Mouse (Mus musculus) liver, adult 2 months (tissue): ENCODE measurements around the gene Dcn. TPM values are rescaled to one million over a fixed set of nuclear protein-coding genes. Genes with fewer than 3 reads are reported as not detected.
A peak's percentile ranks its signal among the peaks of the same experiment; 100 is the strongest.

ENCODE experiments used
- DNase-seq: peaks from one replicate; pipeline ENCODE4 v3.0.0-alpha.2; 2011; ENCODE audit warnings: low read depth, low spot score; ENCODE audit errors: extremely low read depth
- H3K27ac ChIP-seq: fragments of 200-500 bp; replicated peaks from 2 replicates; pipeline ENCODE4 v1.5.1; 2012; ENCODE audit warnings: low read depth, mild to moderate bottlenecking, control low read depth, inconsistent platforms, low read length; ENCODE audit not compliant: insufficient read depth
- H3K27me3 ChIP-seq: fragments of 200-500 bp; 2 replicates; pipeline ENCODE4 v1.6.1; 2012; ENCODE audit warnings: mild to moderate bottlenecking, moderate library complexity, low read length, inconsistent platforms; ENCODE audit not compliant: control insufficient read depth, insufficient read depth
- H3K36me3 ChIP-seq: fragments of 200-500 bp; 2 replicates; pipeline ENCODE4 v1.6.1; 2012; ENCODE audit warnings: low read length, inconsistent platforms; ENCODE audit not compliant: control insufficient read depth, insufficient read depth
- H3K4me1 ChIP-seq: fragments of 200-500 bp; 2 replicates; pipeline ENCODE4 v1.6.1; 2011; ENCODE audit warnings: low read length; ENCODE audit not compliant: control insufficient read depth, insufficient read depth
- H3K4me3 ChIP-seq: fragments of 200-500 bp; 2 replicates; pipeline ENCODE4 v1.5.1; 2011; ENCODE audit warnings: low read depth, mild to moderate bottlenecking, control low read depth, low read length, moderate library complexity; ENCODE audit not compliant: insufficient read depth
- H3K79me2 ChIP-seq: fragments of 200-500 bp; 2 replicates; pipeline ENCODE4 v1.6.1; 2012; ENCODE audit warnings: inconsistent platforms, mild to moderate bottlenecking, low read length, moderate library complexity; ENCODE audit not compliant: control insufficient read depth, insufficient read depth
- H3K9ac ChIP-seq: fragments of 200-500 bp; 2 replicates; pipeline ENCODE4 v1.6.1; 2012; ENCODE audit warnings: low read depth, mild to moderate bottlenecking, control low read depth, inconsistent platforms, low read length
- CTCF ChIP-seq: fragments of 200-500 bp; IDR thresholded peaks from 2 replicates; pipeline ENCODE4 v1.5.1; 2011; ENCODE audit warnings: low read depth, low read length, control low read depth
- POLR2A ChIP-seq: fragments of 200-500 bp; IDR thresholded peaks from 2 replicates; pipeline ENCODE4 v1.6.1; 2011; ENCODE audit warnings: low read length, control low read depth; ENCODE audit not compliant: insufficient read depth; ENCODE audit errors: extremely low read depth
- WGBS: fragments of 180-500 bp; shearing (Covaris S2); methylation state at CpG from one replicate; pipeline ENCODE4 v1.1.7; 2018; 5-methylcytosine and 5-hydroxymethylcytosine counted together
- polyA plus RNA-seq: library from polyadenylated mRNA; depleted of rRNA; stranded (reverse); fragments of >200 nt; gene quantifications from 2 replicates; pipeline ENCODE4 v1.2.3, GENCODE M21; 2012
- total RNA-seq: library from RNA; depleted of rRNA; stranded (reverse); fragments of >200 nt; gene quantifications from 2 replicates; pipeline ENCODE4 v1.2.3, GENCODE M21; 2014

The Dcn gene
- total and polyA plus RNA-seq, 2 experiments = 90.9 to 182 TPM

- Histone ChIP-seq H3K4me3 (no peak overlapping the region), H3K36me3 (no peaks in the 10 kb centered on the region), H3K4me1 (no peaks in the 10 kb centered on the region), H3K79me2 (no peaks in the 10 kb centered on the region), H3K9ac (no peak overlapping the region), H3K27ac (no peak overlapping the region), H3K27me3 (no peaks in the 10 kb centered on the region)
- 75% methylated on average over 2 of the region's 2 CpGs for WGBS
- peak; percentile 8 for DNase-seq
- TF ChIP-seq CTCF = no peak
- TF ChIP-seq POLR2A = no peak
These were observed 4.6 kb downstream of the Dcn start for GRCm38 (mm10) chr10:97484049-97484448.

DNA sequence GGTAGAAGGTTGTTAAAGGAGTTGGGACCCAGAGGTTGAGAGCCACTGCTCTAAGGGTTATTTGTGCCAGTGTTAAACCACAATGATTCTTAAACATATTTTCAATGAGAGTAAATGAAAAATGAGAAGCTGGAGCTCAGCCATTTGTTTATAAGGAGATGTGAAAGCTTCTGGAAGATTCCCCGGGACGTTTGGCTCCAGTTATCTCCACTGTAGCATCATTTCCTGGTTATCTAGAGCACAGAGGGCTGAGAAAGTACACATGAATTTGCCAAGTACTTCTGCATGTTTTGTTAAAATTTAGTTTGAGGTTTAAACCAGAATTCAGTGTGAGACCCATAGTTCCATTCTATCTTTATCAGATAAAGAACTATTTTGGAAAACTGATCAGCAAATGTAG lies 5.7 kb downstream of the Dcn start:
- Histone ChIP-seq H3K27me3 (no peaks in the 10 kb centered on the region), H3K79me2 (no peaks in the 10 kb centered on the region), H3K27ac (no peak overlapping the region), H3K4me1 (no peaks in the 10 kb centered on the region), H3K4me3 (no peak overlapping the region), H3K36me3 (no peaks in the 10 kb centered on the region), H3K9ac (no peak overlapping the region)
- TF ChIP-seq CTCF (no peak), POLR2A (no peak)
- DNase-seq = peak; percentile 26
- 60% methylated on average over 2 of the region's 2 CpGs for WGBS

DNA sequence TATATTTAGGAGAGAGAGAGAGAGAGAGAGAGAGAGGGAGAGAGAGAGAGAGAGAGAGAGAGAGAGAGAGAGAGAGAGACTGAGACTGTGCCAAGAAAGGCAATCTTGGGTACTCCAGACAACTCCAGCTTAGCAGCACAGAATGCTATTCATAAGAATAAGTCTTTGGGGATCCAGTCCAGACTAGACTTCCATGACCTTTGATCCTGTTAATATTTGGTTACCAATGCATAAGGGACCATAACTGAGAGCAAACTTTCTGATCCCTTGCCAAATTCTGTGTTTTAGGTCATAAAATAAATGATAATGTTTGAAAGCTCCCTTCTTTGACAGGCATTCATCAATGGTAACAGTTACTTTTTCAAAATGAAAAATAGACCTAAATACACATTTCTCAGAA lies 6.7 kb downstream of the Dcn start:
- Histone ChIP-seq H3K4me1 (no peaks in the 10 kb centered on the region), H3K27me3 (no peaks in the 10 kb centered on the region), H3K27ac (no peak overlapping the region), H3K4me3 (no peak overlapping the region), H3K36me3 (no peaks in the 10 kb centered on the region), H3K79me2 (no peaks in the 10 kb centered on the region), H3K9ac (no peak overlapping the region)
- DNase-seq = no peak
- TF ChIP-seq CTCF = no peak
- no peak for TF ChIP-seq POLR2A

GRCm38 (mm10) chr10:97487269-97487989 lies 8.0 kb downstream of the Dcn start:
- WGBS = 83% methylated on average over 6 of the region's 6 CpGs
- no peaks in the 10 kb centered on the region for H3K4me1 ChIP-seq
- no peak overlapping the region for H3K9ac ChIP-seq
- H3K36me3 ChIP-seq = no peaks in the 10 kb centered on the region
- H3K27me3 ChIP-seq = no peaks in the 10 kb centered on the region
- no peak overlapping the region for H3K27ac ChIP-seq
- H3K79me2 ChIP-seq = no peaks in the 10 kb centered on the region
- no peak for TF ChIP-seq CTCF
- TF ChIP-seq POLR2A = no peak
- H3K4me3 ChIP-seq = no peak overlapping the region
- no peak for DNase-seq

DNA sequence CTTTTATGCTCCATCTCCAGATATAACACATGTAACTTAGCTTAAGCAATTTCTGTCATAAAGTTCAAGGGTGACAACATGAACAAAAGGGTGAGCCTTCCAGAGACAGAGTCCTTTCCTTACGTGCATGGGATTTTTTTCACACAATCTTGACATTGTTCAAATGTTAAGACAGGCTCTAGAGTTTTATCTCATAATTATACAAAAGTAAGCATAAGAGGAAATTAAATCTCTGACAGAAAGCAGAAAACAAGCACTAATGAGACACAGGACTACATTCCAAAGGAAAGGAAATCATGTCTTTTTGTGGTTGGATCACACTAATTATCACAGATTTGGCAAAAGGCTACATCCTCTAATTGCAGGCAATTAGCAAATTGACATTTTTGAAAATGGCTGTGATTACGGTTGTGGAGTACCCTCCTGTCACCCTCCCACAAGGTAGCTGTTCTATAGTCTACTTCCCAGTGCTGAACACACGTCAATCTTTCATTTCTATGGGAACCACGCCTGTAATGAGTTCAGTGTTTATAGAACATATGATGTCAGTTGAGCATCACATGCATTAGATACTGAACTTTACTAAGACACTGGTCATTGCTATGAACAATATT lies 13.1 kb downstream of the Dcn start:
- WGBS = 83% methylated on average over 4 of the region's 4 CpGs

GRCm38 (mm10) chr10:97497646-97498045 lies 18.2 kb downstream of the Dcn start:
- Histone ChIP-seq H3K4me3 (no peak overlapping the region), H3K27ac (no peak overlapping the region), H3K4me1 (no peaks in the 10 kb centered on the region), H3K9ac (no peak overlapping the region), H3K79me2 (no peaks in the 10 kb centered on the region), H3K27me3 (no peaks in the 10 kb centered on the region), H3K36me3 (no peaks in the 10 kb centered on the region)
- no peak for DNase-seq
- no peak for TF ChIP-seq CTCF
- 54% methylated on average over 5 of the region's 5 CpGs for WGBS

More for the DNA sequence above, 13.1 kb downstream of the Dcn start:
- Histone ChIP-seq H3K27ac (no peak overlapping the region), H3K79me2 (no peaks in the 10 kb centered on the region), H3K9ac (no peak overlapping the region), H3K4me1 (no peaks in the 10 kb centered on the region), H3K27me3 (no peaks in the 10 kb centered on the region), H3K36me3 (no peaks in the 10 kb centered on the region), H3K4me3 (no peak overlapping the region)
- TF ChIP-seq CTCF (no peak), POLR2A (no peak)
- peak; percentile 8 for DNase-seq
